Mouse (Mus musculus) olfactory bulb, adult 2 months (tissue): ENCODE measurements around the gene Nlrc4. TPM values are rescaled to one million over a fixed set of nuclear protein-coding genes. Genes with fewer than 3 reads are reported as not detected.
"Not testable (repeated sequence)": the region's sequence is repeated elsewhere in the genome, so short reads cannot be mapped to it uniquely, and the experiment has no call there.

Source experiments
- H3K27ac ChIP-seq: fragments of 200-500 bp; 2 replicates; pipeline ENCODE4 v1.5.1; 2012; ENCODE audit warnings: low read depth, low read length; ENCODE audit not compliant: insufficient read depth
- H3K4me1 ChIP-seq: fragments of 200-500 bp; 2 replicates; pipeline ENCODE4 v1.6.1; 2012; ENCODE audit warnings: low read length; ENCODE audit not compliant: control insufficient read depth, insufficient read depth
- H3K4me3 ChIP-seq: fragments of 200-500 bp; 2 replicates; pipeline ENCODE4 v1.5.1; 2012; ENCODE audit warnings: mild to moderate bottlenecking, low read depth, low read length, moderate library complexity; ENCODE audit not compliant: insufficient read depth
- CTCF ChIP-seq: fragments of 200-500 bp; IDR thresholded peaks from 2 replicates; pipeline ENCODE4 v1.5.1; 2012; ENCODE audit warnings: low read depth, mild to moderate bottlenecking, low read length, moderate library complexity; ENCODE audit not compliant: insufficient read depth
- POLR2A ChIP-seq: fragments of 200-500 bp; IDR thresholded peaks from 2 replicates; pipeline ENCODE4 v1.6.1; 2012; ENCODE audit warnings: mild to moderate bottlenecking, low read depth, low read length, moderate library complexity; ENCODE audit not compliant: insufficient read depth
- WGBS: fragments of 180-500 bp; shearing (Covaris S2); methylation state at CpG from one replicate; pipeline ENCODE4 v1.1.7; 2018; 5-methylcytosine and 5-hydroxymethylcytosine counted together
- polyA plus RNA-seq: library from polyadenylated mRNA; stranded (reverse); fragments of >200 nt; gene quantifications from 2 replicates; pipeline ENCODE4 v1.2.4, GENCODE M21; 2012; ENCODE audit warnings: low replicate concordance; ENCODE audit not compliant: missing spikeins, insufficient read depth, insufficient read length

The Nlrc4 gene
- polyA plus RNA-seq = not detected in 2 replicates

DNA sequence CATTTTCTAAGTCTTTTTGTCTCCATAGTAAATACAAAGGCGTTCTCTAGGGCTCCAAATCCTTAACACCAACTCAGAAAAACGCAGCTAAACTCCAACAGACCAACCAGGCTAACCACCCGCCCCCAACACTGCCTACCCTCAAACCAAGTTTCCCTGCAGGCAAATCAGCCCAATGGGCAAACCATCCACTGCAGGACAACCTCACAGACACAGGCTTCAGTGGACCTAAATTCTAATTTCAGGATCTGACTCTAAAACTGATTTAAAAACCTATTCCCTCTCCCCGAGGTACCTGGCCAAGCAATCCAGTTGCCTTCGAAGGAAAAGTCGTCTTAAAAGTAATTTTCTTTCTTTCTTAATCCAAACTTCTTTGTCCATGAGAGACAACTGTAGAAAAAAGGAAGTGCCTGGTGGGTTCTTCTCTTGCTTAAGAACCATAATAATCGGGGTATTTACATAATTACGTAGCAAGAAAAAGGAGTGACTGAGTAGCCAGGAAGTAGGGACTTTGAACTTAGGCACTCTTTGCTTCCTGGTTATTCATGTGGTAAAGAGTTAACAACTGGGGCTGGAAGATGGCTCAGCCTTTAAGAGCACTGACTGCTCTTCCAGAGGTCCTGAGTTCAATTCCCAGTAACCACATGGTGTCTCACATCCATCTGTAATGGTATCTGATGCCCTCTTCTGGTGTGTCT, at the start of gene Nlrc4:
TSS of gene Nlrc4 (minus strand) at position 432 of the 698 bp plus-strand sequence.
- 59% methylated on average over 8 of the region's 8 CpGs for WGBS
- Histone ChIP-seq H3K27ac (no peak within 1 kb of the TSS), H3K4me3 (no peak within 1 kb of the TSS), H3K4me1 (no peaks in the 10 kb centered on the region)
- TF ChIP-seq CTCF (no peak), POLR2A (no peak)

DNA sequence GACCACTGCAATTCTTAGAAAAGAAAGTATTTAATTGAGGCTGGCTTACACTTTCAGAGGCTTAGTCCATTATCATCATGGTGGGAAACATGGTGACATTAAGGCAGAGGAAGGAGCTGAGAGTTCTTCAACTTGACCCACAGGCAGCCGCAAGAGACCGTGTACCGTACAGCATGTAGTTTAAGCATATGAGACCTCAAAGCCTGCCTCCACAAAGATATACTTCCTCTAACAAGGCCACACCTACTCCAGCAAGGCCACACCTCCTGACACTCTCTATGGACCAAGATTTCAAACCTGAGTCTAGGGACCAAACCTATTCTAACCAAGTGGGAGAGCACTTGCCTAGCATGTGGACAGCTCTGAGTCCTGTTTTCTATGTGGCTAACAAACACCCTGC, 49.7 kb upstream of the Nlrc4 start:
- Histone ChIP-seq H3K27ac (no peak overlapping the region), H3K4me3 (no peak overlapping the region)
- WGBS = 87% methylated on average over 3 of the region's 3 CpGs

DNA sequence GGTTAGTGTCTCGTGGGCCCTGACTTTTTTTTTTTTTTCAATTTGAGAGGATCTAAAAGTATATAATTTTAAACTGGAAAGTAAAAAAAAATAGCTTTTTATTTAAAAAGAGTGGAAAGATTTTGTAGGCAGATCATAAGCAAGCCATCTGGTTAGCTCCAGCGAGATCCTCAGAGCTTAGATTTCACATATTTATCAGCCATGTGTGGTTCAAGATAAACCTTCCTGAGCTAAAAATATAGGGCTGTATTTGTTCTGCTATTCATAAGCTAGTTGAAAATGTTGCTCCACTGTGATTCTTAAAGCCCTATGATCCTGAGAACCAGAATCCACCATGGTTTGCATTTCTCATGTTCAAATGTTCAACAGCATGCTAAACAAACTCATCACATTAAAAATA, 49.0 kb upstream of the Nlrc4 start:
- Histone ChIP-seq H3K27ac (no peak overlapping the region), H3K4me3 (no peak overlapping the region), H3K4me1 (no peaks in the 10 kb centered on the region)
- TF ChIP-seq POLR2A (no peak), CTCF (no peak)
- WGBS = 69% methylated on average over 2 of the region's 2 CpGs

More for the DNA sequence above, 49.7 kb upstream of the Nlrc4 start:
- TF ChIP-seq CTCF (no peak), POLR2A (no peak)
- H3K4me1 ChIP-seq = no peaks in the 10 kb centered on the region

DNA sequence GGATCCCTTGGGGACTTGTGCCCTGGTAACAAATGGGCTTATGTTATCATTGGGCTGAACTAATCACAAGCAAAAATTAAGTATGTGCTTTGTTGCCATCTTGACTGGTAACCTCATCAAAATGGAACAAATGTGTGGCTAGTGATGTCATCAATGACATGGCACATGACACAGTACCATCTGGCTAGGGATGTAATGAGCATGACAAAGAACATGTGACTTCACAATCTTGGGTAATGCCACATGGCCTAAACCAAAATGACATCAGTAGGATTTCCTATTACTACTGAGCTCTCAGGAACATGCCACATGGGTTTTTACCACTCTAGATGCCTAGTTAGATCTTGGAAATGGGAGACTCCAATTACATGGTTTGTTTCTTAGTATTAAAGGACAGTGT, 42.1 kb upstream of the Nlrc4 start:
- Histone ChIP-seq H3K27ac (no peak overlapping the region), H3K4me3 (no peak overlapping the region), H3K4me1 (no peaks in the 10 kb centered on the region)
- TF ChIP-seq CTCF = no peak
- TF ChIP-seq POLR2A = no peak

DNA sequence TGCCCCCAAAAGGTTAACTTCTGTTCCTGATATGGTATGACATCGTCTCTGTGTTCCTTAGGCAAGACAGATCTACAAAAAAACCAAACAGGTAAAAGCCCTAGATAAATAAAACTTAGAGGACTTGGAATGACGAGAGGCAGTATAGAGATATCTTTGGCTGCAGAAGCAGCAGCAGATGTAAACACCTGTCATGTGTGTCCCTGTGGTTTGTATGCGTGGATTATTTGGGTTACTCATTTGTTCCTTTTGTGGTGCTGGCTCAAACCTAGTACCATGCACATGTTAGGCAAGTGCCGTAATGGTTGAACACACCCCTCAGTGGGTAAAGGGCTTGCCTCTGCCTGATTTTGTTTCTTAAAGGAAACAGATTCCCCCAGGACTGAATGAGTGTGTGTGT, 41.3 kb upstream of the Nlrc4 start:
- Histone ChIP-seq H3K4me3 (no peak overlapping the region), H3K27ac (no peak overlapping the region), H3K4me1 (no peaks in the 10 kb centered on the region)
- TF ChIP-seq CTCF (no peak), POLR2A (no peak)
- WGBS = 89% methylated on average over 4 of the region's 4 CpGs

DNA sequence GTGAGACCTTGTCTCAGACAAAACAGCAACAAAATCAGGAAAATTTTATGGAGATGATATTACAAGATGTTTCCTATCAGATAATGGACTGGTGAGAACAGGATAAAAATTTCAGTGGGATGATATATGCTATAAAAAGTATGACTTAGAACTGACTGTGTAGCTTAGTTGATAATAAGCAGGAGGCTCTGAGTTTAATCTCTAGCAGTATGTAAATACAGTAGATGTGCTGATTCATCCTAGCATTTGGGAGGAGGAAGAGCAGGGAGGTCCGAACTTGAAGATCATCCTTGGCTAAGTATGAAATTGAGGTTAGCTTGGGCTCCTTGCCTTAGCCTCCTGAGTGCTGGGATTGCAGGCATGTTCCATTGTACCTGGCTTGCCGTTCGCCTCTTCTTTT, 32.6 kb upstream of the Nlrc4 start:
- no peak overlapping the region for H3K27ac ChIP-seq
- no peak overlapping the region for H3K4me3 ChIP-seq
- TF ChIP-seq CTCF (no peak), POLR2A (no peak)
- WGBS = 91% methylated on average over 3 of the region's 3 CpGs
- no peaks in the 10 kb centered on the region for H3K4me1 ChIP-seq

DNA sequence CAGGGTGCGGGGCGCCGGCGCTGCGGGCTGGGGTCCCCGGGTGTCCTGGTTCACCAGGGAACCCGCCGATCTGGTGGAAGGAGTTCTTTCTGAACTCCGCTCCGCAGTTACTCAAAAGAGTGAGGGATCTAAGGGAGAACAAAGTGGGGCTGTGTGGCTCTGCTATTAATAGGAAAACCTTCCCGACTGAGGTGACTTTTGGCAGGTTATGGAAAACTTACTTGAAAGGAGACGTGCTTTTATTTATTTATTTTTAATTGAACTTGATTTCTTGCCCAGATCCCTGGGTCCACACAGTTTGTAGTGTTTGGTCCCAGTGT, 30.9 kb upstream of the Nlrc4 start:
- H3K27ac ChIP-seq = peak overlapping the region; percentile 69
- H3K4me3 ChIP-seq = peak overlapping the region; percentile 100
- 0% methylated on average over 12 of the region's 12 CpGs for WGBS
- no peak for TF ChIP-seq POLR2A
- TF ChIP-seq CTCF = no peak
- no peaks in the 10 kb centered on the region for H3K4me1 ChIP-seq

DNA sequence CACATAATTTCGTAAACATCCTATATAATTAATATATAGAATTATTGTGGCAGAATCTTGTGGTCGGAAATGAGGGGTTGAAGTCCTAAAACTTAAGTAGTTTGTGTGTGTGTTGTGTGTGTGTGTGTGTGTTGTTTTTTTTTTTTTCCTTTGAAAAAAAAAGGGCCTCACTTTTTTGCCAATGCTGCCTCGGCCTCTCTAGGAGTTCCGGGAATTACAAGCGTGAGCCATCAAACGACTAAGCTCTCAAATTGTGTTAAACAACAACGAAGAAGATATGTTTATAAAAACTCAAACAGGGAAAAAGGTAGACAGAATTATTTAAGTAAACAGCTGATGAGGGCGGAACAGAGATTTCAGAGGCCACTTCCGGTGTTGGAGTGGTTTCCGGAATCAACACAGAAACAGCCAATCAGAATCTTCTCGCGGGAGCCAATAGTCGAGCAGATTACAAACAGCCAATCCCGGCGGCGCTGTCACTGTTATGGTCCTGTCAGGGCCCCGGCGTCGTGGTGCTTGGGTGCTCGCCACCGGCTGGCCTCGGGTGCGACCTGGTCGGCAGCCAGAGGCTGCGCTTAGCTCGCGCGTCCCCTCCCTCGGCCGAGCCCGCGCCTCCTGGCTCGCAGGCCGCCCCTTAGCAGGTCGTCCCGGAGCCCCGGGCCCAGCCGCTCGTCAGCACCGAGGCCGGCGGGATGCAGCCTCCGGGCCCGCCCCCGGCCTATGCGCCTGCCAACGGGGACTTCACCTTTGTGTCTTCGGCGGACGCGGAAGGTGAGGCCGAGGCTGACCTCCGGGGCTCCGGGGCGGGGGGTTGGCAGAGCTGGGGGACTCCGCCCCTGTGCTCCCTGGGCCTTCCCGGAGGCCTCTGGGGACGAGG, 30.3 kb upstream of the Nlrc4 start, which contains the start of gene Yipf4:
TSS of gene Yipf4 (plus strand) at position 470 of the 877 bp plus-strand sequence.
- no peak for TF ChIP-seq CTCF
- peak; percentile 56 for TF ChIP-seq POLR2A
- Histone ChIP-seq H3K4me3 (peak within 1 kb of the TSS; percentile 100), H3K4me1 (no peaks in the 10 kb centered on the region), H3K27ac (peak within 1 kb of the TSS; percentile 69)
- 4% methylated on average over 58 of the region's 58 CpGs for WGBS

DNA sequence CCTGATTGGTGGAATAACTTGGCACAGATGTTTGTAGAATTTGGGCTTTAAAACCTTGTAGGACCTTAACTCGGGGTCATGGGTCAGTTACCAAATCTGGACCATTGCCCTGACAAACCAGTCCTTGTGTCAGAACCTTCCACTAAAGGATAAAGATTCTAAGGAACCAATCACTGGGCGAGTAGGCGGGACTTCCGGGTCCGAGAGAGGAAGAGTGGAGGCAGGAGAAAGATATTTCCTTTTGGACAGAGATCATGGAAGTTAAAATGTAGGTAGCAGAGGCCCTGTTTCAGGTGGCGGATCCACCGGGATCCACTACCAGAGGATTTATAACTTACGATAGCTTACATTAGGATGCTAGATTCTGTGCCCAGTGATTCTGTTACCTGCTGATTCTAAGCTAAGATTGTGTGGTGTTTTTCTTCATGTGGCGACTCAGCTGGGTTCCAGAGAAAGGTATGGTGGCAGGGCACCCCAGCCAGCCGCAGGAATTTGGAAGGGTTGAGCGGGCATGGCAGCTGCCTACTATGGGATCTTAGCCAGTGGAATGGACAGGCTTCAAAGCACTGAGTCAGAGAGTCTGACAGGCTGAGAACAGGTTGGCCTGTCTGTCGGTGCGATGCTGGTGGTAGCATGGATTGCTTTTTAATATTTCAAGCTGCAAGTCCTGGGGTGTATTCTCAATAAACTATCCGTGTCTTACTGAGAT, 21.6 kb upstream of the Nlrc4 start:
- Histone ChIP-seq H3K4me1 (no peaks in the 10 kb centered on the region), H3K4me3 (no peak overlapping the region), H3K27ac (no peak overlapping the region)
- TF ChIP-seq POLR2A (no peak), CTCF (no peak)
- WGBS = 88% methylated on average over 14 of the region's 14 CpGs

DNA sequence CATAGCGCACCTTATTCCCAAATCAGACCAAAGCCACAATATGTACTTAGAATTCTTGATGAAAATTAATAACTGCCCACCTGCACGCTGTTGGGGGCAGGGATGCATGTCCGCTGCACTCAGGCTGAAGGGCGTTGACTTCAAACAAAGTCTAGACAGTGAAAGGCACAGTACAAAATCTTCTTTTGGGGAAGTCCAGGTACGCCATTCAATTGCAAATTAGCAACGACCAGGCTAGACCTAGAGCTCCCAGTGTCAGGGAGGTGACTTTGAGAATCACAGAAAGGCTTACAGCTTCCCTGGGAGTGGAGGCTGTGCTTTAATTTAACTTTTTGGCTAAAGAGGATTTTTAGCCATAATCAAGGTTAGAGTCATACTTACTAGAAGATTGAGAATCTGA, 11.2 kb upstream of the Nlrc4 start:
- H3K27ac ChIP-seq, H3K4me1 ChIP-seq, H3K4me3 ChIP-seq: not testable (repeated sequence)
- 72% methylated on average over 6 of the region's 6 CpGs for WGBS

DNA sequence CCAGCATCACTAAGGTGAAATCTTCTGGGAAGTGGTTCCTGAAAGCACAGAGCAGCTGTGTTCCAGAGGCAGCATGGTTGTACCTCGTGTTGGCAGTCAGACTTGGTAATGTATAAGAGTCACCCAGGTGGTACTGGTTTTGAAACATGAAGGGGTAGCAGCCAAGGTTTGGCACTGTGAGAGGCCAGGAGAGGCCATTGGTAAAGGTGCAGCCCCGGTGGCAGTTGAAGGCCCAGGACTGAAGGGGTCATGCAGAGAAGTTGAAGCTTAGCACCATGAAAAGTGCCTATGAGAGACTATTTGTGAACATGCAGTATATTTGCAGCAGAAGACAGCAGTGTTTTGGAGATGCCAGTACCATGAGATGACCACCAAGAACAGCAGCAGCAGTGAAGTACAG, 9.0 kb upstream of the Nlrc4 start:
- H3K27ac ChIP-seq, H3K4me1 ChIP-seq: not testable (repeated sequence)
- WGBS = 91% methylated on average over 2 of the region's 2 CpGs

More for the DNA sequence above, 9.0 kb upstream of the Nlrc4 start:
- not testable (repeated sequence) for H3K4me3 ChIP-seq
